Mouse (Mus musculus) monocyte, adult 2 months (primary cell): ENCODE measurements around the gene P2ry6.
A peak's percentile ranks its signal among the peaks of the same experiment; 100 is the strongest.

ENCODE experiments used
- DNase-seq, 2 experiments: peaks; one replicate each; pipeline ENCODE4 v3.0.0; 2022; ENCODE audit warnings: low spot score in 2 of 2, low read depth in 1 of 2

The P2ry6 gene

DNA sequence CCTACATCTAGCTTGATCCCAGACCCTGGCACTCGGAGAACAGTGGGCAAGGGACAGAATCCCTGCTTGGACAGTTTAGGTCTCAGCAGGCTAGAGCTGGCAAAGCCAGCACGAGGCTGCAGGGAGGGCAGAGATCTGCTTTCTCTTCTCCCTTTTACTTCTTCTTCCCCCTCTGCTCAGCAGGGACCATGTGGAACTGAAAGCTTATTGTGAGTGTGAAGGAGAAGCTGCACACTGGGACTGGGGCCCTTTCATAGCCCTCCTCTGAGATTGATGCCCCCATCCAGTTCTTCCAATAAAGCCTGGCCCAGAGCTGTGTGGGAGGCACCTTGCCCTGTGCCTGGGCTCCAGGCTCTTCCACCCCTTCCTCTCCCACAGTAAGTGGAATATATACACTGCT, 30.1 kb downstream of the P2ry6 start:
- peak; percentile 50 to 54 for DNase-seq

DNA sequence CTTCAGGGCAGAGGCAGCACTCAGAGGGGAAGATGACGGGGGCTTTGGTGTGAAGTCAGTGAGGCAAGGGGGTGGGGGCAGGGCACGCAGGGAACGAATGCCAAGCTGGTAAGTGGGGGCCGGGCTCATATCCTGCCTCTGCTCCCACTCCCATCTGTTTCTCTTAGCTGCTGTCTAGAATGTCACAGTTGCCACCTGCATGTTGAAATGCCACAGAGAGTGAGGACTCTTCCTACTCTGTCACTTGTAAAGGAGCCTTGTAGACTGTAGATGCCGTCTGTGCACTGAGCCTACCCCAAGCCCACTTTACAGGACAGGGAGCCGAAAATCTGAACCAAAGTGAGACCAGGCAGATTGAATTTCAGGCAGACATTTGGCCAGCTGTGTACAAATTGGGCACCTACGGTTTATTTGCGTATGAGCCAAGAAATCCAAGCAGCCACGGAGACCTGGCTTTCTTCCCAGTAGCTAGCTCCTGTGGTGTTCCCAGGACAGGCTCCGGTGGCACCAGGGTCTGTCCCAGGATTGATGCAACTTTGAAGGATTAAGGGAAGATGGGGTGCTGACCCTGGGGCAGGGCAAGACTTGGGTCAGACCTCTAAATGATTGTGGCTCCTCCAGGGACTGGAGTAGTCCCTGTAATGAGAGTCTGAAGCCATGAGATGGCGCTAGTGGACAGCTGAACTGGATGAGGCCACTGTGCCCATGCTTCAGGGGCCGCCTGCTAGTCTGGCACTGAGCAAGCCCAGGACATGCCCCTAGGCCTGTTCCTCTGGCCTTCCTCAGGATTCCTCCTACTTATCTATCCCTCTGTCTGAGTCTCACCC, 31.4 kb downstream of the P2ry6 start:
- DNase-seq = peak in 1 of 2 experiments; percentile 46

DNA sequence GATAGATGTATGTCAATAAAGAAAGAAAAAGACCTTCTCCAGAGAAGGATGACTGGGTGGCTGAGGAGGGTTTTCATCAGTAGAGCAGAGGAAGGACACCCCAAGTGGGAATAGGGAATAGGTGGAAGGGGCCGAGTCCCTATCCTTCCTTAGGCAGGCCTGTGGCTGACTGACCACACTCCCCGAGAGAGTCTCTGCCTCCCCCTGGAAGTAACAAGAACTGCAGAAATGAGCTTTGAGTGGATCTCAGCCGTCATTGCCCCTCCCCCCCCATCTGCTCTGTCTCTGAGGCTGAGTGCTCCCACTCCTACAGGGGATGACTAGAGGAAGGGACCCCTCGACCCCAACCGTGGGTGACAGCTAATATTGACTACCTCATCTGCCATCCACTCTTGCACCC, 33.3 kb downstream of the P2ry6 start:
- DNase-seq = no peak

DNA sequence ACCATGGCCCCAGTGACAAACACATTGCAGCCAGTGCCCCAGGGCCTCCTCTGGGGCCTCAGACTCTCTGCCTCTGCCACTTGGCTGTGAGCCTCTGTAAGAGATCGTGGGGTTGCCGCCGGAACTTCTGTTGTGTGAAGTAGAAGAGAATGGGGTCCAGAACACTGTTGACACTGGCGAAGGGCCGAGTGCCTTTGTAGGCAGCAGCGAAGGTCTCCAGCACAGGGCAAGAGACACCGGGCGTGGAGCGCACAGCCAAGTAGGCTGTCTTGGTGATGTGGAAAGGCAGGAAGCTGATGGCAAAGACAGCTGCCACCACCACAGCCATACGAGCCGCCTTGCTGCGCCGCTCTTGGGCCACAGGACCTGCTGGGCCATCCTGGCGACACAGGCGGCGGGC, 36.3 kb downstream of the P2ry6 start:
- DNase-seq = no peak

DNA sequence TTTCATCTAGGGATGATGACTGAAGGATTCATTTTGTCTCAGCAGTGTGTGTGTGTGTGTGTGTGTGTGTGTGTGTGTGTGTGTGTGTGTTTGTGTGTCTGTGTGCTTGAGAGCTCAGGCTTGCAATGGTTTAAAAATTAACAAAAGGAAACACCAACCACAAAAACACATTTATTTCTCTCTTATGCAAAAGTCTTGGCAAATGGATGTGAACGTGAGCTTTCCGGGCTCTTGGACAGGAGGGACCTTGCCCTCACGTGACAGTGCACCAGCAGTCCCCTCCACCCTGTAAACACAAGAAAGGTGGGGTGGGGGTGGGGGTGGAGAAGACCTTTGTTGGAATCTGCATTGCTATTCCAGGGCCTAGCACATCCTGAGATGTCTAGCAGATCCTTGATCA, 37.0 kb downstream of the P2ry6 start:
- DNase-seq = no peak

DNA sequence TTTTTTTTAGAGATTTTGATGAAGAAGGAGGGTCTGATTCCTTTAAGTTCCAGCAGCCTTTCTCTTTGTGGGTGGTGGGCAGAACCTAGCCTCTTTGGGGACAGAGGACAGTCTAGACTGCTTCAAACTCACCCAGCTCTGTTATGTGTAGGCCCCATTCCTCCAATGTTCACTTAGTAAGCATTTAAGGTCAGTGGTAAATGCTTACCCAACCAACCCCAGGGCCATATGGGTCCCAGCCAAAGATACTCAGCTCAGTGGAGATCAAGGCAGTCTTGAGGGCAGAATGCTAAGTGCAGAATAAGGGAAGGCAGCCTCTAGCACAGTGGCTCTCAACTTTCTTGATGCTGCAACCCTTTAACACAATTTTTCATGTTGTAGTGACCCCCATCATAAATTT, 40.9 kb downstream of the P2ry6 start:
- DNase-seq = no peak

DNA sequence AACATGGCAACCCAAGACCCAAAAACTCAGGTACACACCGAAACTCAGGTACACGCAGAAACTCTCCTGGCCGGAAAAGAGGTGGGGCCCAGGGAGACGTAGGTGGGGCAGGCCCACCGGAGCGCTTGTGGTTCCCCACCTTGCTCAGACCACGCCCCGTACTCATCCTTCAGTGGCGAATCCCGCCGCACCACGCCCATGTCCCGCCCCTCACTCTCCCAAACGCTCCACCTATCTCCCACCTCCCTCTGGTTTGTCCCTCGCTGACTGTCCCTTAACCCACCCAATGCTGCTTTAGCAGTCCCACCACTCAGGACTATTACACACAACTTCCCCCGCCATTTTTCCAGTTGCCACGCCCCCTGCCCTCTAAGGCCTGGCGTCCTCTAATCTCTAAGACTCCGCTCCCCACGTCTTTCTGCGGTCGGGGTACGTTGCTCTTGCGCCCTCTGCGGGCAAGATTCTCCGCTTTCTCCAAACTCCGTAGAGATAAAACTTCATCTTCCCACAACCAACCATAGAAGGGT, 41.9 kb downstream of the P2ry6 start:
- peak; percentile 56 to 63 for DNase-seq

DNA sequence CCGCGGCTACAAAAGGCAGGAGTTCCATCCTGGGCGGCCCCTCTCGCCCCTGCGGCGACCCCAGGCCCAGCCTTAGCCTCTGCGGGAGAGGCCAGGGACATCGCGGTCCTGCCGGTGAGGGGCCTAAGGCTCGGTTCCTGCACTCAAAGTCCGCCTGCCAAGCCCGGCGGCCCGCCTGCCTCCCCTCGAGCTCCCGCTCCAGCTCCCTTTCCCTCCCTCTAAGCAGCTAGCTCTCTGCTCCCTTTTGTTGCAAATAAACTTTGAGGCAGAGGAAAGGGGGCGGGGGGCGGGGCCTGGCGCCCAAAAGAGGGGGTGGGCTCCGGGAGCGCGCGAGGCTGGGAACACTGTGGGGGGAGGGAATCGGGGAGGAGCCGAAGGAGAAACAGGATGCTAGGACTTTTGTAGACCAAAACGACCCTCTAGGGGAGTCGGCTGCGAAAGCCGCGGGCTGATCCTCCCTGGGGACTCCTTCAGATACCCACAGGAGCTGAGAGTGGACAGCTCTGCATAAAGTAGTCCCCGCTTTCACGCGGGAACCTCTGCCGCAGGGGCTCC, 42.4 kb downstream of the P2ry6 start, which contains the start of gene Arhgef17:
Arhgef17 (minus strand) TSS at position 182 of the 555 bp plus-strand sequence.
- DNase-seq = no peak

DNA sequence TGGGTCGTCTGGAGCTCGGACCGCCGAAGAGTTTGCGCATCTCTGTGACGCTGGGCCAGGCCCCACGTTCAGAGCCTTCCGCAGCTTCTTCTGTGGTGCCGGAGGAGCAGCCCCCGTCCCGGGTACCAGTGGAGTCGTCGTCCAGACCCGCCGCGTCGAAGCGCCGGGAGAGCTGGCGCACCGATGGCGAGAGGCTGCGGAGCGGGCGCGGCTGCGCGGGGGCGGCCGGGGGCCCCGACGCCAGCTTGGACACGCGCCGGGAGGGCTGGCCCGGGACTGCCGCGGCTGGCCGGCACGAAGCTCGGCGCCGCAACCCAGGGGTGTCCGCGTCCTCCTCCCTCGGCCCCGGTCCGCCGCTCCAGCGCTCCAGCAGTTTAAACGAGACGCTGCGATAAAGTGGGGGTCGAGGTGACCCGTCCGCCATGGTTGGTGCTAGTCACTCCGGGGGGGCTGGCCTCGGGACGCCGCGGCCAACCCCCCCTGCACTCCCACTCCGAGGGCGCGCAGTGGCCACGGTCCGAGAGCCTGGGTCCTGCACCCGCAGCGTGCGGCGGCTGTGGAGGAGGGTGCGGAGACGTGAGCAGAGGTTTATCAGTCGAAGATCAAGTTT, 43.0 kb downstream of the P2ry6 start:
- DNase-seq = no peak

DNA sequence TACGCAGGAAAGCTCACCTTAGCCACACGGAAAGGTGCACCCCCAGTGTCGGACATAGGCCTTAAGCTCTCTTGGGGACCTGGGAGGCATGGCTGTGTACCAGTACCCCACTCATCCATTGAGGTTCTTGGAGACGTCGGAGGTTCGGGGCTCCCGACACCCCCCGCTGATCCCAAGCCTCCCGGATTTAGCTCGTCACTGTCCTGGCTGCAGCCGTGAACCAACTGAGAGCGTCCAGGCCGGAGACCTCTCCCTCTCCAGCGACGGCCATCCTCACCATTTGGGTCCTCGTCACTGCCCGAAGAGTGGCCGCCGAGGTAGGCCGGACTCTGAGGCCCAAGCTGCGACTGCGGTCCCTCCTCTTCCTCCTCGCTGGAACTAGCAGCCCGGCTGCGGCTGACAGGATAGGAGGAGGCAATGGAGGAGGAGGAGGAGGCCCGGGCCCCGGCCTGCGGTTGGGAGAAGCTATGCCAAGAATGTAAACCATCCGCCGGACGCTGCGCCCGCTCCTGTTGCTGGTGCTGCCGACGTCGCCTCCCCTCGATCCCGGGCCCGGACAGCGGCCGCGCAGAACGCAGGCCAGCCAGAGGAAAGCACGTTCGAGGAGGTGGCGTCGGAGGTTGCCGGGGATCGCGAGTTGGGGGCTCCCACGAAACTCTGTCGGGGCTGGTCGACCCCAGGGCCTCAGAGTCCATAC, 43.7 kb downstream of the P2ry6 start:
- no peak for DNase-seq

DNA sequence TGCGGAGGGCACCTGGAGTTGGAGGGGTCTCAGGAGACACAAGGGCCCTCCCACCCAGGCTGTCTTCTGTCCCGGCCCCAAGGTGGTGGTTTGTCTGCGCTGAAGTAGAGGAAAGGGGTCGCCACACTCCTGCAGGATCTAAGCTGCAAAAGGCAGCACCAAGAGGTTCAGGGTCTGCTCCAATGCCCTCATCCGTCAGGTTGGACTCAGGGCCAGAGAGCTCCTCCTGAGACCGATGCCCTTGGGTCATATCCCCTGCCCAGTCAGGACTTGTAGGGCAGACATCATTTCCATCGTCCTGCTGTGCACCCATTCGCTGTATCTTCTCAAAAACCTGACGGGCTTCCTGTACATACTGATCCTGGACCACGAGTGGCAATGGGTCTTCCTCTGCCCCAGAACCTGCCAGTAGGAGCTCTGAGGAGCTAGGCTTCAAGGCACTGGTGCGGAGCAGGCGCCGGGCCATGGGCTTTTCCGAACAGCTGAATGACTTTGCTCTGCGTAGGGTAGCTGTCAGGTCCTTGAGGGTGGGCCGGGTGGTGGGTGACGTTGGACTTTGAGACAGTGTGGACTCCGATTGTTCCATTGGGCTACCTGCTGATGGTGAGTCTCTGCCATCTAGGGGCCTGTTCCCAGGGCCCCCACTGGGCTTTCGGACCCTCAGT, 44.7 kb downstream of the P2ry6 start:
- no peak for DNase-seq

DNA sequence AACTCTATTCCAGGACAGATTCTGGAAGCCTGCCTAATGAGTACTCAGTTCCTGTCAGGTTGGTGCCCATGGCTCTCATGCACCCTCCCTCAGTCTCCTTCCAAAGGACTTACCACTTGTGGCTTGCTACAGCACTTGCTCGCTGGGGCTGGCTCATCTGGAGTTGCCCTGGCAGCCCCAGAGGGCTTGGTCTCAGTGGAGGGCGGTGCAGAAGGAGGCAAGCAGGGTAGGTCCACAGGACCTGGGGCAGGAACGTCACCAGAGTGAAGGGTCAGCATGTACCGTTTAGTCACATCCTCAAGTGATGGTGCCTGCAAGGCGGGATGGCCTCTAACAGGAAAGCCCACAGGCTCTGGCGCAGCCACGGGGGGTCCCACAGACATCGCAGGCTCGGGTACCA, 46.0 kb downstream of the P2ry6 start:
- DNase-seq = no peak

DNA sequence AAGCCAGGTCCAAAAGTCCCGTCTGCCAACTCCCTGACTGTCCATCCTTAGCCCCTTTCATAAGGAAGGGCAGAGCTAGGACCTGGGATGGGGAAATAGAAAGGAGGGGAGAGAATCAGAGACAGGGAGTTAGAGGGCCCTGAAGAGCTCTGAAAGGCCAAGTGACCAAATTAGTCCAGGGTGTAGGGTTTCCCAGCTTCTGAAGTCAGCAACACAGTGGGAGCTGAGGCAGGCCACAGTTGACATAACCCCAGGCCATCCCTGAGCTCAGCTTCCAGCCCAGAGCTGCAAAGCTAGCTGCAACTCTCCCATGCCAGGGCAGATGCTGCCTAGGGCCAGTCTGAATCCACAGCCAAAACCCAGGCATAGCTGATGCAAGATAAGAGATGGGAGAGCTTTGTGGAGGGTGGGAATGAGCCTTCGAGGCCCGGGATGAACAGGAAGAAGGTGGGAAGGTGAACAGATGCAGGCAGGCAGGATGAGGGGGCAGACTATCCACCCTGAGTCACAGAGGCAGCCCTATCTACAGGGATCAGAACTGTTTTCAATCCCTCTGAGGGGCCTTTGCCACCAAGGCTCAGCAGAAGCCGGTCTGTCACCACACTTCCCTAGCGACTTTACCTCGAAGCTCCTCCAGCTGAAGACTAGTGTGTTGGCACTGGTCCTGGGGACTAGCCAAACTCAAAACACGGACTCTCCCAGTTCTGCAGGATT, 47.0 kb downstream of the P2ry6 start:
- DNase-seq = no peak

DNA sequence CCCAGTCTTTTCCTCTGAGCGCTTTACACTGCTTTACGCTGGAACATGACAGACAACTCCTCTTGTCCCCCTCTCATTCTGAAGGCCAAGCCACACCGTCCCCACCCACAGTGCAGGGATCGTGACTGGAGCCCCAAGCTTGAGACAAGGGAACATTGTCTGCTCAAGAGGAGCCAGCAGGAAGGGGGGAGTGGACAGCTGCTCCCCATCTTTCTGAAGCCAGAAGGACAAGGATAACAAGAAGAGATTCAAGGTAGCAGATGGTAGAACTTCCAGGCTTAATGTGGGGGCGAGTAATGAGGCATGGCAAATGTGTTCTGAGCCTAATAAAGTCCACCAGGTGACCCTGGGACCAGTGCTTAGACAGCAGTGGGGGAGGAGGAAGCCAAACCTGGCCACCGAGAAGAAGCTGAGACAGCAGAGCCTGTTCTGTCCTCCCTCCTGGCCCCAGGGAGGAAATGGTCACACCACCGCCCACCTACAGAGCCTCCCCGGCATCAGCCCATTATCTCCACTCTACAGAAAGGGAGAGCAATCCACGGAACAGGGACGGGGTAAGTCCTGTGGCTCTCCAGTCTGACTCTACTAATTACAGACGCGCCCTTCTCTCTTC, 48.0 kb downstream of the P2ry6 start:
- no peak for DNase-seq

DNA sequence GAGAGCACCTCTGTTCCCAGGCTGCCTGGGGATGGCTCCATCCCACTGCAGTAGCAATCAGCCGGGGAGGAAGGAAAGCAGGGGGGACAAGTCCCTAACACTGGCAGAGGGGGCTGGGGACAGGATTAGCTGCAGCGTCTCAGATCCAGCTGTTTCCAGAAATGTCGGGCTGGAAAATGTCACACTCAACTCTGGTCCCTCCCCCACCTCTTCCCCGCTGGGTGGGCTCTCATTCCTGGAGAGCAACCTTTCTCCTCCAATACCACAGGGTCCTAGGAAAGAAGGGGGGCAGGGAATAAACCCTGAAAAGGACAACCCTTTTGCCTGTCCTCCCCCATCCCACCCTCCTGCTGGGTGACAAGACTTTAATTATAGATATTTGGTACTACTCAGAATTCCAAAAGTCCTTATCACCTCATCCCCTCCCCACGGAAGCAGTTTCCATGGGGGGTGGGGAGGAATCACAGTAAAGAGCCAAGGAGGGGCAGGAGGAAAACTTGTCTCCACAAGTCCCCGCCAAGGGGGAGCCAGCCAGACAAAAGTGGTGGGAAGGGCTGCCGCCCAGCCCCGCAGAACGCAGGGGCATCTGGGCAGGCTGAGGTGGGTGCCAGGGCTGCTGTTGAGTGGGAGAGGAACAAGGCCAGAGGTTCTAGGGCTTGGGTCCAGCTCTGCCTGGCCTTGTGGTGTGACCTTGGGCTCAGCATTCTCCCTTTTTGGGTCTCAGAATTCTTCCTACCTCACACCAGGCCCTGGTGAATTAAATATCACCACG, 49.6 kb downstream of the P2ry6 start:
- DNase-seq = no peak

DNA sequence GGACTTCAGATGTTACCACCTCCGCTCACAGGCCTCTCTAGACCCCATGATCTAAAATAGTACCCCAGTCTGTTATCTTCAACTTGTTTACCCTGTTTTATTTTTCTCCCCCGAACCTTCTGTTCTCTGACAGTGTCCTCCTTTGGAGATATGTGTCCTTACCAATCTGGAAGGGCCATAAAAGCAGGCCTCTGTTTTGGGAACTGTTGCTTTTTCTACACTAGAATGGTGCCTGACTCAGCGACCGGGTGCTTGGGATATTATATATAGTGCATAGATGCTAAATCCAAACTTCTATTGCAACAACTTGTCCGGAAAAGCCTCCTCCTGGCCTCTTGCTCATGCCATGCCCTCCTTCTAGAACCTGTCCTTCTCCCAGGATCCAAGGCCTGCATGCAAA, 50.2 kb downstream of the P2ry6 start:
- DNase-seq = no peak

DNA sequence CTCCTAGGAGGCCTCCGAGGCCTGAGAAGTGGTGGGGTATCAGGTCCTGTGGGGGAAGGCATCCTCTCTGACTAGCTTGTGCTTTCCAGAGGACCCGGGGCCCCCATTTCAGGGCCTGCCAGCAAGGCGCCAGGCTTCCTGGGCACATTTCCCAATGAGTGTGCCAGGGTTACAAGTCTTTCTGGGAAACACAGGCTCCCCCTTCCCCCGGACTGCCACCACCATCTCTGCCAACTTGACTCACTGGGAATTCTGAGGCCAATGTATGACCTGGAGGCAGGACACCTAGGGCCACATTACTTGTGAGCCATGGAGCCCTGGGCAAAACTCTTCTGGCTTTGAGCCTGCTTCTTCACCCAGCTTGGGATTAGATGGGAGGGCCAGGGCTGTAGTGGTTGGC, 51.5 kb downstream of the P2ry6 start:
- no peak for DNase-seq

DNA sequence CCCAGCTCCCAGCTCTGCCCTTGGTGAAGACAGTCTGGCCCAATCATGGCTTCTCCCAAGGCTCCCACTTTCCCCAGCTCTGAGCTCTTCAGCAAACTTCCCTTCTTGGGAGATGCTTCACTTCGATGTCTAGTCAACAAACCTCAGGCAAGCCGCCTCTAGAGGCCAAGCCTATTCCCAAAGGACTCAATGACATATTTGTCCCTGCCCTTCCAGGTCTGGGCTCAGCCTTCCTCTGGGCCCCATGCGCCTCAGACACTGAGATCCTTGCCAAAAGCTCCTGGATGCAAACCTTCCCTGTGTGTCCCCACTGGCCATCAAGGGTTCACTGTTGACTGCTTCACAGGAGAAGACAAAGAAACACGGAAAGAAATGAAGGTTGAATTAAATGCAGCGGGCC, 53.2 kb downstream of the P2ry6 start:
- no peak for DNase-seq

DNA sequence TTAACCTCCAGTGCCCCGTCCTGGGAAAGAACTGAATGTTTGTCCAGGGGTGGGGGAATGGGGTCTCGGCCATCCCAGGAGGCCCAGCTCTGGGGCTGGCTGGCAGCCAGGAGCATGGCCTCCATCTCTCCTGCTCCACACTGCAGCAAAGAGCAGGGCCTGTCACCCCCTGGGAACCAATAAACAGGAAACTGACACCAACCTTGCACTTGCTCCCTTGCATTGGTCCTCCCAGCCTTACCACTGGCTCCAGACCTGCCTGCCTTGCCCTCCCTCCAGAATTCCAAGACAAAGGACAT, 54.7 kb downstream of the P2ry6 start:
- no peak for DNase-seq
